Mouse (Mus musculus) T-helper 2 cell (primary cell): ENCODE results near the gene Scn3b.

Experiments
- in situ Hi-C: fragments of 300-600 bp; cut with MboI, MseI; formaldehyde crosslinking; loops from one replicate; pipeline ENCODE4 v1.15.1; 2025; ENCODE audit warnings: high pct_unique_total_duplicates

Scn3b gene

GRCm38 (mm10) chr9:40311813-40312212 is 42.8 kb downstream of the Scn3b start:
- in situ Hi-C loops, result no loop called here

GRCm38 (mm10) chr9:40316865-40317660 is 48.0 kb downstream of the Scn3b start:
- in situ Hi-C loops, result no loop called here

GRCm38 (mm10) chr9:40317735-40318134 is 48.7 kb downstream of the Scn3b start:
- in situ Hi-C loops, result no loop called here

GRCm38 (mm10) chr9:40318771-40319170 is 49.8 kb downstream of the Scn3b start:
- in situ Hi-C loops, result no loop called here

GRCm38 (mm10) chr9:40320405-40320804 is 51.4 kb downstream of the Scn3b start:
- in situ Hi-C loops, result no loop called here

- in situ Hi-C loops, result no loop called here
These were observed 52.1 kb downstream of the Scn3b start for GRCm38 (mm10) chr9:40320879-40321667.

- in situ Hi-C loops, result no loop called here
These were observed 52.6 kb downstream of the Scn3b start for GRCm38 (mm10) chr9:40321668-40322003.

- in situ Hi-C loops, result no loop called here
These were observed 53.4 kb downstream of the Scn3b start for GRCm38 (mm10) chr9:40322372-40322771.

GRCm38 (mm10) chr9:40323171-40323570 is 54.2 kb downstream of the Scn3b start:
- in situ Hi-C loops, result no loop called here

- in situ Hi-C loops, result no loop called here
These were observed 54.8 kb downstream of the Scn3b start for GRCm38 (mm10) chr9:40323773-40324172.

GRCm38 (mm10) chr9:40324232-40324792 is 55.3 kb downstream of the Scn3b start:
- in situ Hi-C loops, result no loop called here

GRCm38 (mm10) chr9:40324826-40325225 is 55.8 kb downstream of the Scn3b start:
- in situ Hi-C loops, result no loop called here

GRCm38 (mm10) chr9:40326260-40326915 is 57.4 kb downstream of the Scn3b start:
- in situ Hi-C loops, result no loop called here

GRCm38 (mm10) chr9:40330609-40331382 is 61.8 kb downstream of the Scn3b start:
- in situ Hi-C loops, result loop anchor here (10.0 kb wide), 1 partner anchor 64 kb away; no protein-coding TSS in a partner anchor

- in situ Hi-C loops, result loop anchor here (10.0 kb wide), 1 partner anchor 63 kb away; no protein-coding TSS in a partner anchor
These were observed 62.6 kb downstream of the Scn3b start for GRCm38 (mm10) chr9:40331411-40332286.

GRCm38 (mm10) chr9:40332326-40332725 is 63.3 kb downstream of the Scn3b start:
- in situ Hi-C loops, result loop anchor here (10.0 kb wide), 1 partner anchor 62 kb away; no protein-coding TSS in a partner anchor

- in situ Hi-C loops, result loop anchor here (10.0 kb wide), 1 partner anchor 62 kb away; no protein-coding TSS in a partner anchor
These were observed 64.0 kb downstream of the Scn3b start for GRCm38 (mm10) chr9:40332731-40333648.

- in situ Hi-C loops, result loop anchor here (10.0 kb wide), 1 partner anchor 61 kb away; no protein-coding TSS in a partner anchor
These were observed 64.8 kb downstream of the Scn3b start for GRCm38 (mm10) chr9:40333649-40334396.
